Comparison of ENCODE assay signal across 13 mouse cellular contexts in the genomic region with DNA sequence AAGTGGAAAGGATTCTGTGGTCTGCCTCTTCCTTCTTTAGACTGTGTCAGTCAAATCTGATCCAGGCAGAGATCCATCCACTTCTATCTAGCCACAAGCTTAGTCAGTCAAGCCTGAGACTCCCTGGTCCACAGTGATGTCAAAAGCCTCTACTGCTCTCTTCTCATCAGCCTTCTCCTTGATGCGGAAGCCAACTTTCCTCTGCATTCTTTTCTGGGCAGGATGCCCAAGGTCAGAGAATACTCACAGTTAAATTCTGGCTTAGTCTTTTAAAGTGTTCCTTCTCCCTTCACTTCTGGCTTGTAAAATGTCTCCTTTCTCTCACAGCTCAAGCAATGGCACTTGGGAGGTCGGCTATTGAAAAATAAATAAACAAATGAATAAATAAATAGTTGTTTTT.
A peak's percentile ranks its signal among the peaks of the same experiment; 100 is the strongest.
DNase-seq lines count a peak whose midpoint lies in the region; ATAC-seq and TF ChIP-seq lines count a peak whose summit lies in the region.
"Had no signal": no experiment of that assay in that cellular context is flagged by ENCODE, and none has a peak within 500 bp of the region (broad histone marks: within the 10 kb centered on the region; RNA-seq: fewer than 3 reads in every experiment).

No protein-coding gene starts in this region.

- H3K4me2 ChIP-seq in hindbrain, embryonic 11.5 days (replicated peaks; ENCODE audit: low read depth, low read length): no peak overlapping the region
- H3K4me2 ChIP-seq: lung, embryonic 15.5 days had no signal

- intact Hi-C loops in left cerebral cortex, adult 2 months (cut with DNase I): no loop called here

- no peak for ATAC-seq in cerebellum, adult (ENCODE audit: insufficient number of reproducible peaks, low FRiP score, low TSS enrichment)
- ATAC-seq in hindbrain, embryonic 11.5 days (ENCODE audit: low FRiP score): no peak

- H3K4me3 ChIP-seq in left cerebral cortex, adult 2 months: no peak overlapping the region
- H3K4me3 ChIP-seq in hindbrain, embryonic 11.5 days (ENCODE audit: low read depth, low read length): no peak overlapping the region
- H3K4me3 ChIP-seq: forebrain, embryonic 10.5 days; lung, embryonic 15.5 days; midbrain, embryonic 10.5 days had no signal

- H3K9me3 ChIP-seq in hindbrain, embryonic 11.5 days (ENCODE audit: control insufficient read depth, low read length): no peaks in the 10 kb centered on the region
- H3K9me3 ChIP-seq: forebrain, embryonic 10.5 days; lung, embryonic 15.5 days; midbrain, embryonic 10.5 days had no signal

- 82% methylated on average over 2 of the region's 2 CpGs for WGBS in hindbrain, embryonic 11.5 days

- no peaks in the 10 kb centered on the region for H3K27me3 ChIP-seq in hindbrain, embryonic 11.5 days (ENCODE audit: control insufficient read depth, insufficient read depth, low read length)
- H3K27me3 ChIP-seq: lung, embryonic 15.5 days had no signal

- H3K27ac ChIP-seq in left cerebral cortex, adult 2 months: no peak overlapping the region
- no peak overlapping the region for H3K27ac ChIP-seq in hindbrain, embryonic 11.5 days (ENCODE audit: low read depth, low read length)
- H3K27ac ChIP-seq: forebrain, embryonic 10.5 days; lung, embryonic 15.5 days; midbrain, embryonic 10.5 days had no signal

- no peak overlapping the region for H3K9ac ChIP-seq in hindbrain, embryonic 11.5 days (ENCODE audit: low read depth, low read length)
- H3K9ac ChIP-seq: lung, embryonic 15.5 days had no signal

- TF ChIP-seq CTCF in left cerebral cortex, adult 2 months (IDR thresholded peaks at IDR 0.05): no peak

- H3K4me1 ChIP-seq in hindbrain, embryonic 11.5 days (replicated peaks; ENCODE audit: control insufficient read depth, insufficient read depth, low read length): no peaks in the 10 kb centered on the region
- H3K4me1 ChIP-seq: forebrain, embryonic 10.5 days; lung, embryonic 15.5 days; midbrain, embryonic 10.5 days had no signal

- H3K36me3 ChIP-seq in hindbrain, embryonic 11.5 days (ENCODE audit: control insufficient read depth, insufficient read depth, low read length): no peaks in the 10 kb centered on the region
- H3K36me3 ChIP-seq: forebrain, embryonic 10.5 days; lung, embryonic 15.5 days; midbrain, embryonic 10.5 days had no signal

- peak; percentile 9 for DNase-seq in cerebellum, adult 9-10 months
- DNase-seq in left cerebral cortex, adult 11 months (ENCODE audit: low spot score): peak; percentile 1
- no peak for DNase-seq in left cerebral cortex, adult 2 months (ENCODE audit: extremely low spot score in 1 of 2, low spot score in 2 of 2)
- DNase-seq in right cerebral cortex, postnatal 10 days (ENCODE audit: low spot score in 2 of 2): peak; percentile 35 to 59
- DNase-seq in right cerebral cortex, postnatal 4 days: no peak
- peak; percentile 22 for DNase-seq in ovary, postnatal 14 days (ENCODE audit: low spot score)
- DNase-seq in hindbrain, embryonic 11.5 days (ENCODE audit: low spot score): no peak
- DNase-seq: heart, postnatal 36 days; kidney, adult 11 months had no signal

Comparison
In these comparisons a context has a peak if more than half of its experiments do, and no peak if none do; other contexts are left out.
1. DNase-seq: peak in cerebellum, adult 9-10 months (single experiment), left cerebral cortex, adult 11 months (single experiment), right cerebral cortex, postnatal 10 days (2 of 2) and ovary, postnatal 14 days (single experiment); none in left cerebral cortex, adult 2 months (0 of 2), right cerebral cortex, postnatal 4 days (single experiment) and hindbrain, embryonic 11.5 days (single experiment).